Mouse (Mus musculus): Measurements from ENCODE around the gene Mrpl36. TPM values are rescaled to one million over a fixed set of nuclear protein-coding genes. Genes with fewer than 3 reads are reported as not detected.
A peak's percentile ranks its signal among the peaks of the same experiment; 100 is the strongest.

Gene Mrpl36
- 25.9 and 28.9 TPM in 2 replicates for total RNA-seq (2015; ENCODE audit: low replicate concordance)
- total RNA-seq (2017; ENCODE audit: low replicate concordance) = 4.2 and 7.8 TPM in 2 replicates

GRCm38 (mm10) chr13:73327827-73328698 lies at the start of gene Mrpl36, which contains the start of gene Ndufs6:
TSS of gene Mrpl36 (plus strand) at chr13:73328513.
TSS of gene Ndufs6 (minus strand) at chr13:73328542.
- ATAC-seq (replicated peaks; ENCODE audit: low FRiP score, poor library complexity, severe bottlenecking) = peak; percentile 90

DNA sequence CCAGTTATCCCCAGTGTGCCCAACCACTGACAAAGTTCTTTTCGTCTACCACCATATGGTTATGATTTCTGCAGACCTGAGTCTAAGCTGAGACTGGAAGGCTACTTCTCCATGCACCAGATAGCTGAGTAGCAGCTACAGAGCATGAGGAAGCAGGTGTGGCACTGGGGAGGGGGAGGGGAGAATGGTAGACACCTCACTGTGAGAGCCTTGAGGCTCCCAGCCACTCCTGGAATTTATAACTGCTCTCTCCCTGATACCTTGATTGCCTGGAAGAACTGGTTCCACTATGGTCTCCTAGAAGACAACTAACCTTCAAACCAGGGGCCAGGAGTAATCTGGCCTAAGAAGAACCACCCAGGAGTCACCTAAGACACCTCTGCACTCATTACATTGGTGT lies 49.1 kb upstream of the Mrpl36 start:
- no peak for ATAC-seq (replicated peaks; ENCODE audit: low FRiP score, poor library complexity, severe bottlenecking)

GRCm38 (mm10) chr13:73282407-73282806 lies 45.9 kb upstream of the Mrpl36 start:
- no peak for ATAC-seq (replicated peaks; ENCODE audit: low FRiP score, poor library complexity, severe bottlenecking)

GRCm38 (mm10) chr13:73283534-73283933 lies 44.8 kb upstream of the Mrpl36 start:
- ATAC-seq (replicated peaks; ENCODE audit: low FRiP score, poor library complexity, severe bottlenecking) = no peak

DNA sequence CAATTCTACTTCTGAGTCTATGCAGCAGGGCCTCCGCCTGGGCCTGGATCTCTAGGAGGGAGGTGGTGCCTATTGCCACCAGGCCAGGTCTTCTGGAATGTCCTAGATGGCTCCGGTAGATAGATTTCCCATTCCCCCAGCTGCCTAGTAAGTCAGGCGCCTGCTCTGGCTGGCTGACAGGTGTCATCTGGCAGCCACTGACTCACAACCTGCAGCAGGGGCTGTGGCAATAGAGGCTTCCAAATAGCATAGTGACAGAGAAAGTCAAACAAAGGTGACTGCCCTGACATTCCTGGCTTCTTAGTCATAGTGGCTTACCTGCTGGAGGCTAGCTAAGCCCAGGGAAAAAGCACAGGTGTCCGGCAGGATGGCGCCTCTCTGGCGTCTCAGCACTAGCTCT lies 38.1 kb upstream of the Mrpl36 start:
- no peak for ATAC-seq (replicated peaks; ENCODE audit: low FRiP score, poor library complexity, severe bottlenecking)

DNA sequence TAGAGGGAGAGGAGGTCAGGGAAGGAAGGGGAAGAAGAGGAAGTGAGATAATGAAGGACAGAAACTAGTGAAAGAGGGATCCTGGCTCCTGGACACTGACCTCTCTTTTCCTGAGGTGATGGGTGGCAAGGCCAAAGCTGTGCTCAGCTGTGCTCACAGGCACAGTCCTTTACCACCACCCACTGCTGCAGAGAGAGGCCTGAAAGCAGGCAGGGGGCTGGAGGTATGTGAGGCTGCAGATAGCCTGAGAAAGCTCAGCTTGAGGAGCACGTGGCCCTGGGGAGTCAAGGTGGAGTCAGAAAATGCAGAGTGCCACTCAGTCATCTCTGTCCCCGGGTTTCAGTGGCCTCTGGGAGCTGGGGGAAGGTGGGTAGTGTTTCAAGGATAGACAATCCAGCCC lies 37.2 kb upstream of the Mrpl36 start:
- no peak for ATAC-seq (replicated peaks; ENCODE audit: low FRiP score, poor library complexity, severe bottlenecking)

DNA sequence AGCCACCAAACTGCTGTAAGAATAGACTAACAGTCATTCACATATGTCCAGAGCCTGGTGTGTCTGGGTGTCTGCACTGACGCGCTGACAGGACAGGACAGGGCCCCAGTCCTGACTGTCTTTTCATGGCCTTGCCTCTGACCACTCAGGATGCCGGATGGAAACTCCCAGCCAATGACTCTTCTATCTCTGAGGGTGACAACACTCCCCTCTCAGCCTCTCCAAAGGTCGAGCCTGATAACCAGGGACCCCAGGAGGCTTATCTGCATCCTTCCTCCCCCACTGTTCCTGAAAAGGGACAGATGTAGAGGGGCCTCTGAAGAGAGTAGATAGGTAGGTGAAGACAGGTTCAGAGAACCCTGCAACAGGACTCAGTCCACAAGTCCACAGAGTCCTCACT lies 29.6 kb upstream of the Mrpl36 start:
- no peak for ATAC-seq (replicated peaks; ENCODE audit: low FRiP score, poor library complexity, severe bottlenecking)

GRCm38 (mm10) chr13:73299322-73299721 lies 29.0 kb upstream of the Mrpl36 start:
- ATAC-seq (replicated peaks; ENCODE audit: low FRiP score, poor library complexity, severe bottlenecking) = no peak

DNA sequence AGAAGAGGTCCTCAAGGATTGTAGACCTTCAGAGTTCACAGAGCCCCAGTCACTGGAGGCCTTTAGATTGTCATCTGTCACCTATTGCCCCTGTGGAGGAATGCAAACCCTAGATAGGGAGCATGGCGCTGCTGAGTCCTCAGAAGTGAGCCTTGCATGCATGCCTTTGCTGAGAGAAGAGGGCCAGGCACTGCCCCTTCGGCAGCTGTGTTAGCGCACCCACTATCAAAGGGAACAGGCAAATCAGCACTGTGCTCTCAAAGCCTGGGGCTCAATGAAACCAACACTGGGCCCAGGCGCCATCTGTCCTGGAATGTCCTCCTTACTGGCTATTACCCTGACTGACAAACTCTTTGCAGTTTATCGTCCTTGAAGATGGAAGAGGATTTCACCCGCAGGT lies 23.6 kb upstream of the Mrpl36 start:
- no peak for ATAC-seq (replicated peaks; ENCODE audit: low FRiP score, poor library complexity, severe bottlenecking)

DNA sequence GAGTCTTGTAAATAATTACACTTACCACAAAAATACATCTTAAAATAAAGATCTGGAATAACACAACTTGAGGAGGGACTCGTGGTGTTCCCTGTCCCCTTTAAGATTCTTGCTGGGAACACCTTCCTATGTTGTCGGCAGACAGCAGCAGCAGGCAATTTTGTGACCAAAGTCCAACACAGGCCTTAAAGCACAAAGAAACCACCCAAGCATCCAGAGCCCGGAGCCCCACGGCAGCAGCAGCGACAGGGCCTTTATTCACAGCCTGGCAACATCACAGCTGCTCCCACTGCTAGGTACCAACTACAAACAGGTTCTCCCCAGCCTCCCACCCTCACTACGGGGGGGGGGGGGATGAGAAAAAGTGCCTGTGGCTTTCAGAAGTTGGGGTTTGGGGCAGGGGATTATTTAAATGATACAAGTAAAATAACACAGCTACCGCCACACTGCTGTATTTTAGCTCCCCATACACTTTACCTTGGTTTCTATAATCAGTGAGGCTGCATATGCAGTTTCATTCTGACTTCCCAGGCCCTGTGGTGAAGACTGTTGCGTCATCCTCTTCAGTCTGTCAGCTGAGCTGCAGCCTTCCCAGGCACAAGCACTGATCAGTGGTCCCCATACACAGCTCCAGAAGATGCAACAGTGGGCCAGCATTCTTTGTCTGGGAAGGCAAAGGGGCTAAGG lies 22.8 kb upstream of the Mrpl36 start:
- no peak for ATAC-seq (replicated peaks; ENCODE audit: low FRiP score, poor library complexity, severe bottlenecking)

DNA sequence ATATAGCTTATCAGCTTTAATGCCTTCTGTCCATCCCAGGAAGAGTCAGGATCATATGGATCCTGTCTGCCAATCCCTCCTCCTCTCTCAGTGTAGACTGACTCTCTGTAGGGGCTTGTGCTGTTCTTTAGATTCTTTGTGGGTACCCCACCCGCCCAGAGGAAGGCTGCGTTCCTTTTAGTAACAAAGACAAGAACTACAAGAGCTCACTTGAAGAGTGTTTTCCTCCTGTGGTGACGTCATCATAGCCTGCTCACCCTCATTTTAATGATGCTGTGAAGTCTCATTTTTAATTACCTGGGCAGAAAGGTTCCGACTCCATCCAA lies 22.3 kb upstream of the Mrpl36 start:
- no peak for ATAC-seq (replicated peaks; ENCODE audit: low FRiP score, poor library complexity, severe bottlenecking)

- ATAC-seq (replicated peaks; ENCODE audit: low FRiP score, poor library complexity, severe bottlenecking) = no peak
Measured at GRCm38 (mm10) chr13:73306430-73306829, 21.9 kb upstream of the Mrpl36 start.

DNA sequence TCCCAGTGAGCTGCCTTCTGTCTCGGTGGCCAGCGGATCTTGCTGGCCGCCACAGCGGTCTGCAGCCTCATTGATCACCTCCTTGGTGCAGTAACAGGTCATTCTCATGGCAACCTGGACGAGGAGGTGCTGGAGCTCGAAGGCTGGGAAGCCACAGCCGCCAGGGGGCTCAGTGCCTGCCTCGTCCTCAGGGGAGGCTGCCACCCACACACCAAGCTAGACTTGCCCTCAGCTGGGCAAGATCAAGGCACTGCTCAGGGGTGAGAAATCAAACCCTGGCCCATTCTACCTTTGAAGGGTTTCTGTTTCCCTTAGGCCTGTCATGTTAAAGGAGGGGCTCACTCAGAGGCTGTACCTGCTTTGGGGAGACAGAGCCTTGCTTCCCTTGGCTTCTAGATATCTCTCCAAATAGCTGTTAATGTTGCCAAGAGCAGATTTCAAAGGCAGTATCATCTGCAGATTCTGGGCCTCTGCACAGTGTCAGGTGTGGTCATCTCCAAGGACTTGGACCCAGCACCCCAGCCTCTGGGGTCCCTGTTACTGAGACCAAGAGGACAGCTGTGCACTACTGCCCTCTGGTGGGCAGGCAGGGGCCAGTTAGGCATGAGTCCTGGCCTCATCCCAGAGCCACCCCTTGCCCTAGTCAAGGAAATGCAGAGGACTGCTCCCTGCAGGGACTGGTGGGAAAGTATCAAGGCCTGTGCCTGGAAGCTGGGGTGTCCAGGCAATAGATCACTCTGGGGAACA lies 18.0 kb upstream of the Mrpl36 start:
- 0 out of 2 replicates have a peak, but pooled peaks have one; percentile 48 for ATAC-seq (replicated peaks; ENCODE audit: low FRiP score, poor library complexity, severe bottlenecking)

DNA sequence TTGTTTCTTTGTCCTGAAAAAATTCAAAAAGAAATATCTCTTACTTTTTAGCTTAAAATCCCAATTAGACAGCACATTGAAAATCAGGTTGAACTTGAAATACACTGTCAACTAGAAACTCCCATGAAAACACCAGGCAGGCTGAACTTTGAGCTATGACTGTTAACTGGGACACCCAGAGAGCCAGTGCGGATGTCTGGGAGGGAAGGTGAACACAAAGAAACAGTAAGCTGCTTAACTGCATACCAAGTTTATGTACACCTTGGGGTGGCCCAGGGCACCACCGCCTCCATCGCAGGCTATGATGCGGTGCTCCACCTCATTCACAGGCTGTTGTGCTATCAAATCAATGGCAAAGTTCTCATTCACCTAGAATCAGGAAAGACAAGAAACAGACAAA lies 8.3 kb upstream of the Mrpl36 start:
- ATAC-seq (replicated peaks; ENCODE audit: low FRiP score, poor library complexity, severe bottlenecking) = no peak

GRCm38 (mm10) chr13:73322626-73323025 lies 5.7 kb upstream of the Mrpl36 start:
- no peak for ATAC-seq (replicated peaks; ENCODE audit: low FRiP score, poor library complexity, severe bottlenecking)

- no peak for ATAC-seq (replicated peaks; ENCODE audit: low FRiP score, poor library complexity, severe bottlenecking)
Measured at GRCm38 (mm10) chr13:73323406-73323805, 4.9 kb upstream of the Mrpl36 start.

- ATAC-seq (replicated peaks; ENCODE audit: low FRiP score, poor library complexity, severe bottlenecking) = peak; percentile 82
Measured at GRCm38 (mm10) chr13:73330844-73331501, 2.7 kb downstream of the Mrpl36 start.

- ATAC-seq (replicated peaks; ENCODE audit: low FRiP score, poor library complexity, severe bottlenecking) = no peak
Measured at GRCm38 (mm10) chr13:73331736-73332135, 3.4 kb downstream of the Mrpl36 start.

DNA sequence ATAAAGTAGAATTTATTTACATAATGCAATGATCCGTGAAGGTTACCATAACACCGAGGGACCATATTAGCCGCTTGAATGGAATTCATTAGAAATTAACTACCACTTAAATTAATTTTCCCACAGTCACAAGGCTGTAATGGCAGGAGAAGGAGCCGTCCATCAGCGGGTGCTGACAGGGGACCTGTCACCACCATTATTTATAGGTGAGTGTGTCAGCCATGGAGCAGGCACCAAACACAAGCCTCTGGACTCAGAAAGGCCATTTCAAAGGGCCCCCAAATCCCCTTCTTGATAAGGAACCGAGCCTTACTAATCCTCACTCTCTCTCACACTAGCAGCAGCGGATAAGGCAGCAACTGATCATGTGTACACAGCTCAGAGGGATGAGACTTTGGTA lies 8.4 kb downstream of the Mrpl36 start:
- ATAC-seq (replicated peaks; ENCODE audit: low FRiP score, poor library complexity, severe bottlenecking) = no peak

All from erythroid progenitor cell, adult 5-6 weeks (primary cell).